Mouse (Mus musculus) heart, embryonic 13.5 days (tissue): ENCODE measurements at regions not wholly inside any gene's neighbourhood (a gene's known extent, or its start where the extent isn't known, plus 50 kb on each side); places are given as distances from the start of the nearest gene placed in this dataset.

ENCODE experiments used
- ATAC-seq: fragments of 200-750 bp; cut with Nextera tagmentation; 2 replicates; pipeline ENCODE4 v1.8.0; 2017; ENCODE audit warnings: moderate TSS enrichment; ENCODE audit not compliant: insufficient number of reproducible peaks, low FRiP score, low TSS enrichment; ENCODE audit errors: extremely low read depth
- H3K27ac ChIP-seq: fragments of 300-500 bp; sonication (generic); replicated peaks from 2 replicates; pipeline ENCODE4 v1.5.1; 2015; ENCODE audit warnings: moderate library complexity, mild to moderate bottlenecking, inconsistent platforms
- H3K27me3 ChIP-seq: fragments of 300-500 bp; sonication (generic); replicated peaks from 2 replicates; pipeline ENCODE4 v1.6.1; 2015; ENCODE audit warnings: mild to moderate bottlenecking, inconsistent platforms
- H3K36me3 ChIP-seq: fragments of 300-500 bp; sonication (generic); 2 replicates; pipeline ENCODE4 v1.6.1; 2015; ENCODE audit warnings: mild to moderate bottlenecking, inconsistent platforms
- H3K4me1 ChIP-seq: fragments of 300-500 bp; sonication (generic); 2 replicates; pipeline ENCODE4 v1.6.1; 2015; ENCODE audit warnings: inconsistent platforms
- H3K4me2 ChIP-seq: fragments of 300-500 bp; sonication (generic); 2 replicates; pipeline ENCODE4 v1.6.1; 2015; ENCODE audit warnings: inconsistent platforms, mild to moderate bottlenecking, moderate library complexity
- H3K4me3 ChIP-seq: fragments of 300-500 bp; sonication (generic); 2 replicates; pipeline ENCODE4 v1.5.1; 2015; ENCODE audit warnings: moderate library complexity, mild to moderate bottlenecking, inconsistent platforms
- H3K9ac ChIP-seq: fragments of 300-500 bp; sonication (generic); 2 replicates; pipeline ENCODE4 v1.6.1; 2015; ENCODE audit warnings: inconsistent platforms, mild to moderate bottlenecking, moderate library complexity
- H3K9me3 ChIP-seq: fragments of 300-500 bp; sonication (generic); 2 replicates; pipeline ENCODE4 v1.6.1; 2016; ENCODE audit warnings: inconsistent platforms
- WGBS: fragments of 180-500 bp; shearing (Covaris S2); methylation state at CpG from one replicate; pipeline ENCODE4 v1.1.7; 2015; ENCODE audit warnings: mixed read lengths; 5-methylcytosine and 5-hydroxymethylcytosine counted together

DNA sequence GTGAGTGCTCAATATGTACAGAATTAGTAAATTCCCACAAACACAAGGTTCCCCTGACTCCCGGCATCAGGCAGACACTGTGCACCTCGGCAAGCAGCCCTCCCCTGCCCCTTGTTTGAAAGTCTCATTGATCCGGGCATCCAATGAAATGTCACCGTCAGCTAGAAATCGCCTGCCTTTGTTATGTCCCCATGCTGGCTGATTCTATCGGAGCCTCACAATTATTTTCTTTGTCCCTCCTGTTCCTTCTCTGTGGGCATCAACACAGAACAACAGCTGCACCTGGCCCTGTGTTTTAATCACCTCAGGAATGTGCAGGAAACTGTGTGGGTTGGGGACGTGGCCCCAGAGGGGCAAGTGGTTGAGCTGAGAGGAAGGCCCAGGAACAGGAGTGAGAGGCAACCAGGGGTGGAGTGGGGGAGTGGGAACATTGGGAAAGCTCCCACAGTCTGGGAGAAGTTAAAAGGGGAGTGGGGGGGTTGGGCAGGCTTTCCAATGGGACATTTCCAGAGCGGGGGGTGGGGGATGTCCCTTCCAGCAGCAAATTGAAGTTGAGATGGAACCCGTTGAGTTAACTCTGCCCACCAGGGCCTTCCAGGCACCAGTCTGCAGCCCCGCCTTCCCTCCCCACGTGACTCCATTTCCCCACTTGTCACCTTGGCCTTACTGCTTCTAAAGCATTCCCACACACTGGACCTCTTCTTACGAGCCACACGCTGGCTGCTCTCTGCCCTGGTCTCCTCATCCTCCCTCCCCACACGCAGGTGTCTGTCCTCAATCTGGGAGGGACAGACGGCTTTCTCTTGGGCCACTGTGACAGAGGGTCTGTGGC is 224.4 kb downstream of the Prex1 start:
- H3K4me2 ChIP-seq = no peak overlapping the region
- no peaks in the 10 kb centered on the region for H3K9me3 ChIP-seq
- H3K27ac ChIP-seq = no peak overlapping the region
- H3K27me3 ChIP-seq = no peaks in the 10 kb centered on the region
- WGBS = 62% methylated on average over 15 of the region's 15 CpGs
- ATAC-seq = no peak
- H3K4me3 ChIP-seq = no peak overlapping the region
- H3K4me1 ChIP-seq = peaks cover 53% of the 10 kb centered on the region
- H3K36me3 ChIP-seq = no peaks in the 10 kb centered on the region
- peak overlapping the region; percentile 50; the same call in 1 of the 2 replicates for H3K9ac ChIP-seq

DNA sequence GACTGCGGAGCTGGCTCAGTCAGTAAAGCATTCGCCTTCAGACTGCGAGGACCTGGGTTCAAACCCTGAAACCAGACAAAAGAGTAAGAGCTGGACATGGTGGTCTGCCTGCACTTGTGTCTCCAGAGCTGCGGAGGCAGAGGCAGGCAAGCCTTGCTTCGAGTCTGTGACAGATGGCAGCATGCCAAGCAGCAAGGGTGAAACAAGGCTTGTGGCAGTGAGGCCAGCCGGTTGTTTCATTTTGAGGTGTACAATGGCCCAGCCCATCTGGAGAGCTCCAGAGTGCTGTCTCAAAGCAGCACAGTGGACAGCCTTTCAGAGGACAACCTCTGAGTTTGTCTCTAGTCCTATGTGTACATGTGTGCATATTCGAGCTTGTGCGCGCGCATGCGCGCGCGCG is 225.9 kb downstream of the Prex1 start:
- Histone ChIP-seq H3K36me3 (no peaks in the 10 kb centered on the region), H3K4me2 (no peak overlapping the region), H3K27me3 (no peaks in the 10 kb centered on the region), H3K4me1 (peaks cover 63% of the 10 kb centered on the region), H3K9ac (no peak overlapping the region), H3K27ac (no peak overlapping the region), H3K4me3 (no peak overlapping the region), H3K9me3 (no peaks in the 10 kb centered on the region)
- no peak for ATAC-seq
- WGBS = 79% methylated on average over 15 of the region's 15 CpGs

DNA sequence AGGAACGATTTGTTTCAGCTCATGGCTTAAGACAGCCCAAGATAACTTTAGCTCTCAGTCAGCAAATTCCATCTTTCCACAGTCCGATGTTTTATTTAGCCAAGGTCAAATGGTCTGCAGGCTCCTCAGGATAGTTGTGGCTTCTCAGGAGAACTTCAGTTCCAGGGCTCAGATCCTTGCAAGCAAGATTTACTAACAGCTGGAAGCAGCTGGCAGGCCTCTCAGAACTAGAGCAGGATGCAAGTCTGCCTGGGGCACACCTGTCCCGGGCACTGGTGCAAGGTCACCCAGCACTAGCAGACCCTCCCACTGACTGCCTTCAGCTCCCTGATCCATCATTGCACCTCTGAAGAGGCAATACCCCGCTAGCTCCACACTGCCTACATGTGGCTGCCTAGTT is 227.8 kb downstream of the Prex1 start:
- no peak overlapping the region for H3K4me2 ChIP-seq
- no peaks in the 10 kb centered on the region for H3K9me3 ChIP-seq
- H3K4me1 ChIP-seq = peaks cover 74% of the 10 kb centered on the region
- H3K27ac ChIP-seq = peak overlapping the region; percentile 65
- no peak overlapping the region for H3K4me3 ChIP-seq
- H3K36me3 ChIP-seq = no peaks in the 10 kb centered on the region
- no peak overlapping the region for H3K9ac ChIP-seq
- WGBS = 36% methylated on average over 4 of the region's 4 CpGs
- ATAC-seq = no peak
- H3K27me3 ChIP-seq = no peaks in the 10 kb centered on the region

DNA sequence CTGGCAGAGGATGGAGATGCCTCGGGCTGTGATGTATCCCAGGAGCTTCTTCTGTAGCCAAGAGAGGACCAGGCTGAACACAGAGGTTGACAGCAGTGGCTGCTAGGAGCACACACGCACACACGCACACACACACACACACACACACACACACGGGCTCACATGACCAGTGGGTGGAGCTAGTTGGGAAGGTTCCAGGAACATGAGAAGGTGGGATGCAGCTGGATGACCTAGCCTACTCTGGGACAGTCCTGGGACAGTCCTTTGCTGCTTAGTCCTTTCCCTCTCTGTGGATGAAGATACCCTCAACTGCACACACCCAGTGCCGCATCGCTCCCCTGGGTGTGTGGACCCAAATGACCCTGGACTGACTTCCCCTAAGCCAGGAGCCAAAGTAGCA is 228.3 kb downstream of the Prex1 start:
- H3K4me2 ChIP-seq = no peak overlapping the region
- no peak overlapping the region for H3K9ac ChIP-seq
- H3K4me3 ChIP-seq = no peak overlapping the region
- H3K36me3 ChIP-seq = no peaks in the 10 kb centered on the region
- WGBS = 67% methylated on average over 6 of the region's 6 CpGs
- peak overlapping the region; percentile 65 for H3K27ac ChIP-seq
- H3K9me3 ChIP-seq = no peaks in the 10 kb centered on the region
- ATAC-seq = no peak
- H3K4me1 ChIP-seq = peaks cover 71% of the 10 kb centered on the region
- no peaks in the 10 kb centered on the region for H3K27me3 ChIP-seq

DNA sequence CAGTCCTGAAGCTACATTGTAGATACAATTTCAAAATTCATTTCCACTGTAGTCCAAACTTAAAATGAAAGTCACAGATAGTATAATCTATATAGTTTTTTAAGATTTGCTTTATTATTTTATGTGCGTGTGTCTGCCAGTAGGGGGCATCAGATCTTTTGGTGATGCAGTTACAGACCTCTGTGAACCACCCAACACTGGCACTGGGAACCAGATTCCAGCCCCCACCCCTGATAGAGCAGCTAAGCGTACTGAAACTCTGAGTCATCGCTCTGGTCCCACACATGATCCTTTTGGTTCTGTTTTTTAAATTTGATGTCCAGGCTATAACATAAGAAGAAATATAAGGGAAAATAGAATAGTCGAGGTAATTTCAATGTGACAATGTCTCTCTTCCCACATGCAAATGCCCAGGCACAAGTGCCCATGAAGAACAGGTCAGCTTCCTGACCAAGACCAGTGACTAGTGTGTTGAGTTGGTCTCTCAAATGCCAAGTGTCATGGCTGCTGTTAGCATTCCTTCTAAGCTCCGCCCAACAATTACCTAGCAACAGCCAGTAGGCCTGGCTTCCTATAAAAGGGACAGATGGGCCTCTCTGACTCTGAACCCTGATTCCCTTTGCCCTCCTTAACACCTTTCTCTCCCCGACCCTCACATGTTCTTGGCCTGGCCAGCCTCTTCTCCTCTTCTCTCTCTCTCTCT is 229.9 kb downstream of the Prex1 start:
- Histone ChIP-seq H3K9ac (no peak overlapping the region), H3K27ac (peak overlapping the region; percentile 65), H3K9me3 (no peaks in the 10 kb centered on the region), H3K4me2 (no peak overlapping the region), H3K27me3 (no peaks in the 10 kb centered on the region), H3K4me1 (peaks cover 61% of the 10 kb centered on the region), H3K36me3 (no peaks in the 10 kb centered on the region), H3K4me3 (no peak overlapping the region)
- ATAC-seq = no peak
- 82% methylated on average over 6 of the region's 6 CpGs for WGBS

DNA sequence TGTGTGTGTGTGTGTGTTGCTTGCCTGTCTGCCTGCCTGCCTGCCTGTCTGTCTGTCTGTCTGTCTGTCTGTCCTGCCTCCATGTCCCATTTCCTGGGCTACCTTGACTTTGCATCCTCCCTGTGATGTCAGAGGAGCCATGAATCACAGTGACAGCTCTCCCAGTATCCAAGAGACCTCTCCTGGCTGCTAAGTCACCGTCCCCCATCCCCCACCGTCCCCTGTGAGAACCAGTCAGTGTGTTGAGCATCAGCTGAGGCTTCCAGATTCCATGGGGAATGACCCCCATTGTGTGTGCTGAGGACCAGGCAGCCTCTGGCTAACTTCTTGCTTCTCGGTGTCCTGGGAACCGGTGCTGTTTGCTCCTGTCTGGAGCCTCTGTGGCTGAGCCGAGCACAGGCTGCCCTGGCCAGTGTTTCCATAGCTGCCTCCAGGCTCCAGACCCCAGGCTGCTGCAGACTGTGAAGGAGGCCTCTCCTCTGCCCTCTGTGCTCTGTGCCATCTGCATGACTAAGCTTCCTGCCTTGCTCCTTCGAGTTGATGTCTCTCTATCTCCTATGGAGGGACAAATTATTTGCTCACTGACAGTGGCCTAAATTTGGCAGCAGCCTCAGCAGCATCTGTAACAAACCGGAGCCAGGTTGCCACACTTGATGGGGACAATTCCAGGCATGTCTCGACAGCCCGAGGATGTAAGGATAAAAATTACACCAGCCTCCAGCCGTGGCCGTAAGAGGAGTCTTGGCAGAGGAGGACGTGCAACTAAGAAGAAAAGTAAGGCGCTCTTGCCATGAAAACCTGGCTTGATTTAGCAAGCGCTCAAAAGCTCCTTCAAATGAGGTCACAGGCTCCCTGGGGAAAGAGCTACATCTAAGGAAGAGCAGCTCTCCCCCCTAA is 230.7 kb downstream of the Prex1 start:
- H3K9me3 ChIP-seq = no peaks in the 10 kb centered on the region
- 33% methylated on average over 14 of the region's 14 CpGs for WGBS
- H3K4me2 ChIP-seq = no peak overlapping the region
- no peak overlapping the region for H3K4me3 ChIP-seq
- no peak for ATAC-seq
- H3K27me3 ChIP-seq = no peaks in the 10 kb centered on the region
- peak overlapping the region; percentile 65 for H3K27ac ChIP-seq
- H3K36me3 ChIP-seq = no peaks in the 10 kb centered on the region
- H3K9ac ChIP-seq = 0 out of 2 replicates have a peak overlapping the region, but pooled peaks have one; percentile 15
- peaks cover 53% of the 10 kb centered on the region for H3K4me1 ChIP-seq

DNA sequence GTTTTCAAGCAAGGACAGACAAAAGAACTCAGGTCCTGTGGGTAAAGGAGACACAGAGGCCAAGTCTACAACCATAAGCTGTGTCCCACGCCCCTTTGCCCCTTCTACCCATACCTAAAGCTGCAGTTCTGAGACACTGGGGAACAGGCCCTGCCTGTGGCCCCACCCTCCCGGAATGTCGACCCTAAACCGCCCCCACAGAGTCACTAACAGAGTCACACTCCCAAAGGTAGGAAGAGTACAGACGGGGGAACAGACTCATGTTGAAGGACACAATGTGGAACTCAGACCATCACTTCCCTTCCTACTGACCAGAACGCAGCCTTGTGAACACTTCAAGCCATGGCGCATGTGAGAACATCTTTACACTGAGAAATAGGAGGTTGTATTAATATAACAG is 231.9 kb downstream of the Prex1 start:
- Histone ChIP-seq H3K4me1 (peaks cover 44% of the 10 kb centered on the region), H3K4me3 (no peak overlapping the region), H3K9ac (no peak overlapping the region), H3K36me3 (no peaks in the 10 kb centered on the region), H3K27me3 (no peaks in the 10 kb centered on the region), H3K27ac (no peak overlapping the region), H3K9me3 (no peaks in the 10 kb centered on the region), H3K4me2 (no peak overlapping the region)
- ATAC-seq = no peak
- WGBS = 87% methylated on average over 7 of the region's 7 CpGs

DNA sequence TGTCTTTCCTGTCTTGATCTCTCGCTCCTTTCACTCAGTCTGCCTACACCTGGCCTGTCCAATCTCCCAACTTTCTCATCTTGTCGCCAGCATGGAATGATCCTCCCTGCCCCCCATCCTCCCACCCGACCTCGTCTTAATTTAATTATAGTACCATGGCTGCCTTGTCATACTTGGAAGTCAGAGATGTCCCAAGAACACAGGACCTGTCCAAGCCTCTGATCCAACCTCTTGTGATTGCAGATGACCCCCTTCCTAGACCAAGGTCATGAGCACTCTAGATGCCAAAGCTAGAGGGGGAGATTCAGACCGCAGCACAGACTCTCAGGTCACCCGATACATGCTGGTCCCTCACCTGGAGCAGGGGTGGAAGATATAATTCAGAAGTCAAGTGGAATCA is 232.3 kb downstream of the Prex1 start:
- ATAC-seq = no peak
- no peak overlapping the region for H3K9ac ChIP-seq

DNA sequence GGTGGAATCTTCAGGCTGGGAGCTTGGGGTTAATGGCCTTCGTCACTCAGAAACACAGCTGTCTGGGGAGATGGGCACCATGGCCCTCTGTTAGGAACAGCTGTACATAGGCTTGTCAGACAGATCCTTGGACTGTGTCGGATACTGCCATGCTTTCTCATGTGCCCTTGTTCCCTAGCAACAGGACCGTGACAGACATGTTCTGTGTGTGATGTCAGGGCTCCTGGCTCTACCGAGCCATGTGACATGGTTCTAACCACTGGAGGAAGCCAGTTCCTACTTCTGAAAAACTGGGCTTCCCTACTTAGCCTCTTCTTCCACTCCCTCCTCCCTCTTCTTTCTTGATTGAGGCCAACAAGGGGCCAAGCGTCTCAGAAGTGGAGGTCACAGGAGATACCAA is 232.7 kb downstream of the Prex1 start:
- no peak overlapping the region for H3K27ac ChIP-seq
- H3K36me3 ChIP-seq = no peaks in the 10 kb centered on the region
- H3K9ac ChIP-seq = no peak overlapping the region
- H3K9me3 ChIP-seq = no peaks in the 10 kb centered on the region
- no peak for ATAC-seq
- no peak overlapping the region for H3K4me2 ChIP-seq
- no peaks in the 10 kb centered on the region for H3K27me3 ChIP-seq
- peaks cover 41% of the 10 kb centered on the region for H3K4me1 ChIP-seq
- H3K4me3 ChIP-seq = no peak overlapping the region
- WGBS = 65% methylated on average over 5 of the region's 5 CpGs

More for the DNA sequence above, 232.3 kb downstream of the Prex1 start:
- 63% methylated on average over 6 of the region's 6 CpGs for WGBS
- Histone ChIP-seq H3K9me3 (no peaks in the 10 kb centered on the region), H3K4me1 (peaks cover 44% of the 10 kb centered on the region), H3K4me3 (no peak overlapping the region), H3K27me3 (no peaks in the 10 kb centered on the region), H3K27ac (no peak overlapping the region), H3K4me2 (no peak overlapping the region), H3K36me3 (no peaks in the 10 kb centered on the region)

DNA sequence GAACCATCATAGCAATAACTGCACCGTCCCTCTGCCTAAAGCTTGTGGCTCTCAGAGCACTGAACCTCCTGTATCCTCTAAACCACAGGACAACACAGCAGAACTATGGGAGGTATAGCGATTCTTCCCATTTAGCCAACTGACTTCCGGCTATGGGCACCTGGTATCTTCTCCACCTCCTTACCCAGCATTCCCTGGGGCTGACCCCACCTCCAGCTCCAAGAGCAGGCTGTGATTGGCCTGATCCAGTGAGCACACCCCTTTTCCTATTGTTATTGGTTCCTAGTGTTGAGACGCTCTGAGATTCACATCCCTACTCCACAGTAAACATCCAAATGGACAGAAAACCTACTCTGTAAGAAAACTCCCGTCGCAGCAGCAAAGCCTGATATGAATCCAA is 236.7 kb downstream of the Prex1 start:
- ATAC-seq = no peak
- no peaks in the 10 kb centered on the region for H3K27me3 ChIP-seq
- H3K27ac ChIP-seq = no peak overlapping the region
- no peak overlapping the region for H3K4me3 ChIP-seq
- no peaks in the 10 kb centered on the region for H3K36me3 ChIP-seq
- H3K4me2 ChIP-seq = no peak overlapping the region
- 85% methylated on average over 6 of the region's 6 CpGs for WGBS
- H3K9me3 ChIP-seq = no peaks in the 10 kb centered on the region
- H3K9ac ChIP-seq = no peak overlapping the region
- peaks cover 12% of the 10 kb centered on the region for H3K4me1 ChIP-seq

DNA sequence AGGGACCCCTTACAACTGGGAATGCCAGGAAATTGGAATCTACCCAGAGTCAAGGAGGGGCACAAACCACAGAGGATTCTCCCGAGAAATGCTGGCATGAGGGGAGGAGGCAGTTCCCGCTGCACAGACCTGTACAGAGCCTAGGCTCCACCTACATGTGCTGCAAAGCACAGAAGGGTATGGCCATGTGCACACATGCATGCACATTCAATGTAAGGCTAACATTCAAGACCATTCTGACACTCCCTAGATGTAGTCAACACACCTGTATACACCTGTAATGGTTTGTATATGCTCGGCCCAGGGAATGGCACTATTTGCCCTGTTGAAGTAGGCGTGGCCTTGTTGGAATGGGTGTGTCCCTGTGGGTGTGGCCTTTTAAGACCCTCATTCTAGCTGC is 238.0 kb downstream of the Prex1 start:
- no peak for ATAC-seq
- WGBS = 71% methylated on average over 4 of the region's 4 CpGs
- H3K4me2 ChIP-seq = no peak overlapping the region
- no peak overlapping the region for H3K9ac ChIP-seq
- no peaks in the 10 kb centered on the region for H3K9me3 ChIP-seq
- no peak overlapping the region for H3K27ac ChIP-seq
- no peaks in the 10 kb centered on the region for H3K36me3 ChIP-seq
- H3K4me1 ChIP-seq = peaks cover 10% of the 10 kb centered on the region
- no peaks in the 10 kb centered on the region for H3K27me3 ChIP-seq
- H3K4me3 ChIP-seq = no peak overlapping the region
